Mouse (Mus musculus) lung, adult 2 months (tissue): Measurements from ENCODE around the gene Otogl.

Experiments used
- CTCF ChIP-seq: fragments of 200-500 bp; IDR thresholded peaks from 2 replicates; pipeline ENCODE4 v1.5.1; 2011; ENCODE audit warnings: mild to moderate bottlenecking, low read length, control low read depth; ENCODE audit not compliant: insufficient read depth
- POLR2A ChIP-seq: fragments of 200-500 bp; IDR thresholded peaks from 2 replicates; pipeline ENCODE4 v1.6.1; 2011; ENCODE audit warnings: low read depth, mild to moderate bottlenecking, control low read depth, low read length, borderline replicate concordance; ENCODE audit errors: extremely low read depth

DNA sequence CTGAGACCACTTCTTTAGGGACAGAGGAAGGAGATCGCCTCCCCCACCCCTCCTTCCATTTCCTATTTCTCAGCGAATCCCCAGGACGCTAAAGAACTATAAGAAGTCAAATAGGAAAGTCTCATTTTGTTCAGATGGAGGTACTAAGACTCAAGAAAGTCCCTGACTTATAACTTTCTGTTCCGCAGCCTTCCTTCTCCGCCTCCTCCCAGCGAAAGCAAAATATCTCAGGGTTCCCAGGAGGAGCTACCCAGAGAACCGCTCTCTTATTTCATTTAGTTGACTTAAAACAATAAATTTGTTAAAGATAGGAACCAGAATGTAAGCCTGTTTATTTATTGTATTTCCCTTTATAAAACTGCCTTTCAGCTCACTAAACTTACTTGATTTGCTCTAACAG, 41.4 kb downstream of the Otogl start:
- TF ChIP-seq CTCF = no peak
- no peak for TF ChIP-seq POLR2A
